Mouse (Mus musculus) stomach, embryonic 16.5 days (tissue): ENCODE data around the gene Rabl3. TPM values are rescaled to one million over a fixed set of nuclear protein-coding genes. Genes with fewer than 3 reads are reported as not detected.

Experiments used
- ATAC-seq: fragments of 200-750 bp; cut with Nextera tagmentation; 2 replicates; pipeline ENCODE4 v1.8.0; 2017; ENCODE audit warnings: moderate number of reproducible peaks, moderate TSS enrichment; ENCODE audit not compliant: insufficient read depth, low FRiP score
- H3K27ac ChIP-seq: fragments of 300-500 bp; sonication (generic); 2 replicates; pipeline ENCODE4 v1.5.1; 2014; ENCODE audit warnings: low read length
- H3K27me3 ChIP-seq: fragments of 300-500 bp; sonication (generic); 2 replicates; pipeline ENCODE4 v1.6.1; 2014; ENCODE audit warnings: low read length, control low read depth, mixed read lengths; ENCODE audit not compliant: control insufficient read depth, insufficient read depth
- H3K36me3 ChIP-seq: fragments of 300-500 bp; sonication (generic); 2 replicates; pipeline ENCODE4 v1.6.1; 2014; ENCODE audit warnings: low read length; ENCODE audit not compliant: control insufficient read depth, insufficient read depth
- H3K4me1 ChIP-seq: fragments of 300-500 bp; sonication (generic); 2 replicates; pipeline ENCODE4 v1.6.1; 2014; ENCODE audit warnings: low read length, control low read depth, mixed read lengths; ENCODE audit not compliant: control insufficient read depth, insufficient read depth
- H3K4me2 ChIP-seq: fragments of 300-500 bp; sonication (generic); 2 replicates; pipeline ENCODE4 v1.6.1; 2014; ENCODE audit warnings: low read depth, low read length, mixed read lengths
- H3K4me3 ChIP-seq: fragments of 300-500 bp; sonication (generic); replicated peaks from 2 replicates; pipeline ENCODE4 v1.5.1; 2014; ENCODE audit warnings: mild to moderate bottlenecking, low read length
- H3K9ac ChIP-seq: fragments of 300-500 bp; sonication (generic); 2 replicates; pipeline ENCODE4 v1.6.1; 2014; ENCODE audit warnings: low read length
- H3K9me3 ChIP-seq: fragments of 300-500 bp; sonication (generic); replicated peaks from 2 replicates; pipeline ENCODE4 v1.6.1; 2016; ENCODE audit warnings: low read length, control low read depth; ENCODE audit not compliant: control insufficient read depth
- WGBS: fragments of 180-500 bp; shearing (Covaris S2); extraction: QIAGEN DNeasy Blood & Tissue Kit; methylation state at CpG from one replicate; pipeline ENCODE4 v1.1.7; 2014; 5-methylcytosine and 5-hydroxymethylcytosine counted together
- polyA plus RNA-seq: library from polyadenylated mRNA; unstranded; fragments of >200 nt; fragmentation: Nextera tagmentation; extraction: Ambion mirVana; gene quantifications from 2 replicates; pipeline ENCODE4 v1.2.1, GENCODE M21; 2015

Rabl3 gene
- 21.8 and 22.4 TPM in 2 replicates for polyA plus RNA-seq

DNA sequence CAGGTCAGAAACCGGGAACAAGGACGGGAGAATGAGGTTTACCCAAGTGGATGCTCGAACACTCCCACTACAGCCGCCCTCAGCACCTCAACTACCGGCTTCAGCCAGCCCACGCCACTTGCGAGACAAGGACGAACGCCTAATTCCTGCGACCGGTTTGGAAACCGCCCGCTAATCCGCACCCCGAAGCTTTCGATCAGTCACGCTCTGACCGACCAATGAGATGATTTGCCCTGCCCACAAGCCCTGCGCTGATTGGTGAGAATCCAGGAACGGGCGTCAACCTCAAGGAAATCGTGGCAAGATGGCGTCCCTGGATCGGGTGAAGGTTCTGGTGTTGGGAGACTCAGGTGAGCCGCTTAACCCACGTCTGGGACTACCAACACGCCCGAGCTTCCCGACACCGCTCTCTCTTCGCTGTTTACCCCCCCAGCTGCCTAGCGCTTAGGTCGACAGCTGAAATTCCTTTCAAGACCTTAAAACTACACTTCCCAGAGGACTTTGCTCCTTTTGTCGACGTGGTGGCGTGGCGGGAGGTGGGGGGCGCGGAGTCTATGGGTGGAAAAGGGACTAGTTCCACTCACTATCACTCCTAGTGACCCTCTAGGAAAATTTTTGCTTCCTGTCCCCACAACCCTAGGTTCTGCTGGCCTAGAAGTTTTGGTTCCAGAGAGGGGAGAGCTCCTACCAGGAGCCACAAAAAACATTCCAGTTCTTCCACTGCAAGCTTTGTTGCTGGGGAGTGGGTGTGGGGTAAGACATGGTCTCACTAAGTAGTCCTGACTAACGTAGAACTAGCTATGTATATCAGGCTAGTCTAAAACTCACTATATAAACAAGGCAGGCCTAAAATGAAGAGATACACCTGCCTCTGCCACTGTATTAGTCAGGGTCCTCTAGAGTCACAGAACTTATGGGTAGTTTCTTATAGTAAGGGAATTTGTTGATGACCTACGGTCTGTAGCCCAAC is at the start of gene Rabl3, which contains the start of gene Gtf2e1:
TSS of gene Rabl3 (plus strand) at position 275 of the 970 bp plus-strand sequence.
TSS of gene Gtf2e1 (minus strand) at position 179 of the 970 bp plus-strand sequence.
- 1% methylated on average over 41 of the region's 41 CpGs for WGBS
- ATAC-seq = peak; percentile 100
- Histone ChIP-seq H3K9me3 (no peaks in the 10 kb centered on the region), H3K36me3 (0 out of 2 replicates have a peak, but pooled peaks cover 3% of the 10 kb centered on the region), H3K4me3 (peak within 1 kb of the TSS; percentile 78), H3K9ac (peak within 1 kb of the TSS; percentile 92), H3K27me3 (no peaks in the 10 kb centered on the region), H3K4me2 (peak within 1 kb of the TSS; percentile 72), H3K27ac (peak within 1 kb of the TSS; percentile 89), H3K4me1 (peaks cover 10% of the 10 kb centered on the region; the same call in 1 of the 2 replicates)

DNA sequence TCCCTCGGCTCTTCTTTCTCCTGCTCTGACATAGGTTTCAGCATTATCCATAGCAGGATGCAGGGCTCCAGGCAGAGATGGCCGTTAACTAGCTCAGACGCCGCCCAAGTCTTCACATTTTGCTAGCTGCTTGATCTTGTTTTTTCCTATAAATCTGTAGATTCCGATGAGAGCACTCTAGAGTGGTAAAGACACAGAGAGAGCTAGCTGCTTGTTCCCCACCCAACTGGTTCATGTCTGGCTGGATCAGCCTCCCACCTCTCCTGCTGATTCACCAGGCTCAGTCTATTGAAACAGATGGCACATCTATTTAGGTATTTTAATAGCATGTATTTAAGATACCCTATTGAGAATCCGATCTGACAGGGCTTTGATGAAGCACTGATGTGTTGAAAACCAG is 44.7 kb upstream of the Rabl3 start:
- no peak for ATAC-seq
- Histone ChIP-seq H3K36me3 (no peaks in the 10 kb centered on the region), H3K4me1 (no peaks in the 10 kb centered on the region), H3K27ac (no peak overlapping the region), H3K9me3 (no peaks in the 10 kb centered on the region), H3K27me3 (no peaks in the 10 kb centered on the region), H3K4me2 (no peak overlapping the region), H3K4me3 (no peak overlapping the region), H3K9ac (no peak overlapping the region)
- WGBS = 86% methylated on average over 6 of the region's 6 CpGs

GRCm38 (mm10) chr16:37498581-37498980 is 41.1 kb upstream of the Rabl3 start:
- H3K4me1 ChIP-seq = no peaks in the 10 kb centered on the region
- no peak overlapping the region for H3K27ac ChIP-seq
- no peak for ATAC-seq
- H3K4me2 ChIP-seq = no peak overlapping the region
- no peaks in the 10 kb centered on the region for H3K9me3 ChIP-seq
- H3K4me3 ChIP-seq = no peak overlapping the region
- no peaks in the 10 kb centered on the region for H3K27me3 ChIP-seq
- 79% methylated on average over 9 of the region's 9 CpGs for WGBS
- H3K9ac ChIP-seq = no peak overlapping the region
- H3K36me3 ChIP-seq = no peaks in the 10 kb centered on the region

GRCm38 (mm10) chr16:37504517-37504916 is 35.2 kb upstream of the Rabl3 start:
- Histone ChIP-seq H3K36me3 (no peaks in the 10 kb centered on the region), H3K4me3 (no peak overlapping the region), H3K4me2 (no peak overlapping the region), H3K4me1 (no peaks in the 10 kb centered on the region), H3K9ac (no peak overlapping the region), H3K27ac (no peak overlapping the region), H3K27me3 (no peaks in the 10 kb centered on the region), H3K9me3 (no peaks in the 10 kb centered on the region)
- WGBS = 53% methylated on average over 1 of the region's 1 CpGs
- ATAC-seq = no peak

DNA sequence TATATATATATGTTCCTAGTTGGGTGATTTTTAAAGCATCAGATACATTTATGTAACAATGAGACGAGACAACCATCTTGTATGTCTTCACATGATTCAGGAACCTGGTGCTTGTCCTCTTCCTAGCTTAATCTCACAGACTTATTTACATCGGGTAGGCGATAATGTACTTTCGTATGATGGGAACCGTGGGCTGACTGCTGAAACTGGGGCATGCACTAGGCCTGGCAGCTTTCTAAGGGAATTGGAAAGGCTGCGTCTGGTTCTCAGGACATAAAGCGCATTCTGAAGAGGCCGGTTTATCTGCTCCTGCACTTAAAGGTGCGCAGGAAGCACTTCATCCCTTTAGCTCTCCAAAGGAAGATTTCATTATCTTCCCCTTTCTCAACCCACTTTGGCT is 32.9 kb upstream of the Rabl3 start:
- Histone ChIP-seq H3K9me3 (no peaks in the 10 kb centered on the region), H3K4me3 (no peak overlapping the region), H3K36me3 (peaks cover 5% of the 10 kb centered on the region), H3K9ac (no peak overlapping the region), H3K4me1 (no peaks in the 10 kb centered on the region), H3K27ac (no peak overlapping the region), H3K27me3 (no peaks in the 10 kb centered on the region), H3K4me2 (no peak overlapping the region)
- no peak for ATAC-seq
- 71% methylated on average over 9 of the region's 9 CpGs for WGBS

- Histone ChIP-seq H3K9ac (no peak overlapping the region), H3K4me2 (no peak overlapping the region), H3K36me3 (peaks cover 5% of the 10 kb centered on the region), H3K27me3 (no peaks in the 10 kb centered on the region), H3K4me3 (no peak overlapping the region), H3K9me3 (no peaks in the 10 kb centered on the region), H3K4me1 (no peaks in the 10 kb centered on the region), H3K27ac (no peak overlapping the region)
- ATAC-seq = no peak
- WGBS = 91% methylated on average over 15 of the region's 15 CpGs
These were observed 28.2 kb upstream of the Rabl3 start for GRCm38 (mm10) chr16:37511489-37511888.

GRCm38 (mm10) chr16:37514644-37515043 is 25.0 kb upstream of the Rabl3 start:
- Histone ChIP-seq H3K4me3 (no peak overlapping the region), H3K27ac (no peak overlapping the region), H3K9me3 (no peaks in the 10 kb centered on the region), H3K27me3 (no peaks in the 10 kb centered on the region), H3K4me2 (no peak overlapping the region), H3K36me3 (peaks cover 7% of the 10 kb centered on the region), H3K9ac (no peak overlapping the region), H3K4me1 (no peaks in the 10 kb centered on the region)
- 85% methylated on average over 8 of the region's 8 CpGs for WGBS
- ATAC-seq = no peak

- H3K4me2 ChIP-seq = no peak overlapping the region
- no peak overlapping the region for H3K27ac ChIP-seq
- no peaks in the 10 kb centered on the region for H3K27me3 ChIP-seq
- H3K36me3 ChIP-seq = peaks cover 16% of the 10 kb centered on the region
- ATAC-seq = no peak
- no peaks in the 10 kb centered on the region for H3K4me1 ChIP-seq
- no peak overlapping the region for H3K4me3 ChIP-seq
- H3K9ac ChIP-seq = no peak overlapping the region
- WGBS = 81% methylated on average over 6 of the region's 6 CpGs
- H3K9me3 ChIP-seq = no peaks in the 10 kb centered on the region
These were observed 23.2 kb upstream of the Rabl3 start for GRCm38 (mm10) chr16:37516376-37516993.

DNA sequence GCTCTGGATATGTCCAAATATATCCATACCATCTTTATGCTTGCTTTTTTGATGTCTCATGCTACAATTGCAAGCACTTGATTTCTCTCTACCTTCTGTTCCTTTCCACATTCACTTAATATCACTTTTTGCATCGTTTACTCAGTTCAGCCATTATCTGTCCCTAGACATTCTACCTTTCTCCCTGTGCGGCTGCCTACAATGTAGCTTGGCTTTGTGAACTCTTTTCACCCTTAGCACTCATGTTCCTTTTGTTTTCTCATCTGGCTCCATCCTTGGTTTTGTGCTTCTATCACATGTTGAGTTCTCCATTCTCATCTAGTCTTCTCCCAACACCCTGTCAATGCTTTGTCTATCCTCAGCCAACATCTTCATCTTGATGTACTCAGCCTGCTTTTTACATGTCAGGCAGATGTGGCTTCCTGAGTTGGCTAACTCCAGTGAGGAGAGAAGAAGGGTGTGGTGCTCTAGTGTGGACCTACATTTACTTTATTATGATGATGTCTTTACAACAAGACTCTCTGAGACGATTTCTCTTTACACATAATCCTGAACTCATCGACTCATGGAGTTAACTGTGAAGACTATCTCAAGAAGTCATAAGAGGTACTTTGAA is 22.0 kb upstream of the Rabl3 start:
- H3K4me3 ChIP-seq = no peak overlapping the region
- H3K4me1 ChIP-seq = no peaks in the 10 kb centered on the region
- ATAC-seq = no peak
- no peaks in the 10 kb centered on the region for H3K9me3 ChIP-seq
- 88% methylated on average over 4 of the region's 4 CpGs for WGBS
- no peaks in the 10 kb centered on the region for H3K27me3 ChIP-seq
- no peak overlapping the region for H3K9ac ChIP-seq
- H3K27ac ChIP-seq = no peak overlapping the region
- H3K36me3 ChIP-seq = peaks cover 23% of the 10 kb centered on the region
- no peak overlapping the region for H3K4me2 ChIP-seq
